13 mouse cellular contexts compared by ENCODE assay signal in genomic region chr2:163640493-163640892, GRCm38 (mm10). TPM values are rescaled to one million over a fixed set of nuclear protein-coding genes. Genes with fewer than 3 reads are reported as not detected.
DNase-seq lines count a peak whose midpoint lies in the region; ATAC-seq and TF ChIP-seq lines count a peak whose summit lies in the region.
"Had no signal": no experiment of that assay in that cellular context is flagged by ENCODE, and none has a peak within 500 bp of the region (broad histone marks: within the 10 kb centered on the region; RNA-seq: fewer than 3 reads in every experiment).

No protein-coding gene starts in this region.

- H3K9me3 ChIP-seq in liver, embryonic 14.5 days (ENCODE audit: control insufficient read depth, low read length): no peaks in the 10 kb centered on the region
- H3K9me3 ChIP-seq: embryonic facial prominence, embryonic 12.5 days had no signal

- peak overlapping the region; percentile 100 for H3K4me2 ChIP-seq in liver, embryonic 14.5 days (ENCODE audit: low read depth)
- H3K4me2 ChIP-seq: embryonic facial prominence, embryonic 12.5 days had no signal

- no peak for TF ChIP-seq POLR2A in kidney, adult 2 months (IDR thresholded peaks at IDR 0.05; ENCODE audit: low read depth, low read length)

- no peak for ATAC-seq in liver, embryonic 14.5 days (ENCODE audit: insufficient read depth)
- ATAC-seq: forebrain, embryonic 16.5 days; Patski had no signal

- H3K4me1 ChIP-seq in kidney, adult 2 months (ENCODE audit: control insufficient read depth, insufficient read depth, low read length): peaks cover 26% of the 10 kb centered on the region
- H3K4me1 ChIP-seq in liver, embryonic 14.5 days (replicated peaks; ENCODE audit: control insufficient read depth in 2 of 2, insufficient read depth in 2 of 2, low read length in 1 of 2): peaks cover 46 to 49% of the 10 kb centered on the region in 2 experiments

- H3K27ac ChIP-seq in kidney, adult 2 months (ENCODE audit: insufficient read depth, low read depth, low read length): peak overlapping the region; percentile 65; the same call in 1 of the 2 replicates
- peak overlapping the region; percentile 16 for H3K27ac ChIP-seq in liver, embryonic 14.5 days
- H3K27ac ChIP-seq: embryonic facial prominence, embryonic 12.5 days had no signal

- H3K9ac ChIP-seq in liver, embryonic 14.5 days (replicated peaks): no peak overlapping the region
- H3K9ac ChIP-seq: embryonic facial prominence, embryonic 12.5 days had no signal

- no peak overlapping the region for H3K4me3 ChIP-seq in kidney, adult 2 months (ENCODE audit: insufficient read depth, low read depth, low read length)
- peak overlapping the region in 1 of 2 experiments; percentile 81; a peak in 2 of 4 replicates for H3K4me3 ChIP-seq in liver, embryonic 14.5 days (ENCODE audit: insufficient read depth in 1 of 2, low read depth in 2 of 2, low read length in 2 of 2)
- H3K4me3 ChIP-seq: embryonic facial prominence, embryonic 12.5 days had no signal

- no peak for TF ChIP-seq CTCF in kidney, adult 2 months (conservative IDR thresholded peaks at IDR 0.05; ENCODE audit: insufficient read depth, insufficient read length, low read depth, low read length)
- TF ChIP-seq CTCF in liver, embryonic 14.5 days (IDR thresholded peaks at IDR 0.05; ENCODE audit: low read depth): no peak

- no peak for TF ChIP-seq EP300 in liver, embryonic 14.5 days (IDR thresholded peaks at IDR 0.05; ENCODE audit: low read depth)

- peaks cover 3% of the 10 kb centered on the region; the same call in 1 of the 2 replicates for H3K36me3 ChIP-seq in kidney, adult 2 months (ENCODE audit: control insufficient read depth, insufficient read depth, low read length)
- H3K36me3 ChIP-seq in liver, embryonic 14.5 days (replicated peaks; ENCODE audit: control insufficient read depth, insufficient read depth, low read depth): peaks cover 76% of the 10 kb centered on the region

- no peaks in the 10 kb centered on the region for H3K27me3 ChIP-seq in kidney, adult 2 months (replicated peaks; ENCODE audit: control insufficient read depth, insufficient read depth, low read length)
- H3K27me3 ChIP-seq in liver, embryonic 14.5 days (ENCODE audit: control insufficient read depth, insufficient read depth, low read length): no peaks in the 10 kb centered on the region
- H3K27me3 ChIP-seq: embryonic facial prominence, embryonic 12.5 days; Patski had no signal

- WGBS in kidney, adult 2 months: 49% methylated on average over 3 of the region's 3 CpGs
- 58% methylated on average over 3 of the region's 3 CpGs for WGBS in liver, embryonic 14.5 days (ENCODE audit: insufficient replicate concordance)

- no peak for DNase-seq in kidney, adult 2 months
- no peak for DNase-seq in kidney, postnatal 14 days
- peak; percentile 60 for DNase-seq in 416B (ENCODE audit: low read depth)
- peak; percentile 29 to 30 for DNase-seq in B cell, adult 2 months
- no peak for DNase-seq in liver, embryonic 14.5 days (ENCODE audit: low read depth in 3 of 3, low spot score in 3 of 3)
- no peak for DNase-seq in cerebellum, postnatal 14 days
- DNase-seq in cerebellum, adult 9-10 months: no peak
- DNase-seq: adrenal gland, postnatal 10 days; cerebellum, adult 18-20 months; kidney, postnatal 10 days had no signal

RNA-seq across cellular contexts. Expression of gene Serinc3, which starts 4.4 kb away (rescaled TPM):
- 340 and 357 TPM in 2 replicates for polyA plus RNA-seq in kidney, adult 2 months (2012; rRNA removed)
- 225 and 257 TPM in 2 replicates for polyA plus RNA-seq in liver, embryonic 14.5 days (2012; rRNA removed)
- polyA plus RNA-seq in liver, embryonic 14.5 days (2014; fragmentation: Nextera tagmentation; extraction: Ambion mirVana): 165 TPM in 2 replicates

RNA-seq across cellular contexts. Expression of gene Pkig, which starts 17.7 kb away (rescaled TPM):
- 100 and 107 TPM in 2 replicates for polyA plus RNA-seq in kidney, adult 2 months (2012; rRNA removed)
- 50.9 and 52.3 TPM in 2 replicates for polyA plus RNA-seq in liver, embryonic 14.5 days (2012; rRNA removed)
- 99.0 and 107 TPM in 2 replicates for polyA plus RNA-seq in liver, embryonic 14.5 days (2014; fragmentation: Nextera tagmentation; extraction: Ambion mirVana)

RNA-seq across cellular contexts. Expression of gene Ttpal, which starts 38.4 kb away (rescaled TPM):
- polyA plus RNA-seq in kidney, adult 2 months (2012; rRNA removed): 11.3 and 12.0 TPM in 2 replicates
- 3.4 and 5.3 TPM in 2 replicates for polyA plus RNA-seq in liver, embryonic 14.5 days (2012; rRNA removed)
- polyA plus RNA-seq in liver, embryonic 14.5 days (2014; fragmentation: Nextera tagmentation; extraction: Ambion mirVana): 10.0 and 11.5 TPM in 2 replicates

Comparison
In these comparisons a context has a peak if more than half of its experiments do, and no peak if none do; other contexts are left out.
1. DNase-seq: peak in 416B (single experiment) and B cell, adult 2 months (2 of 2); none in kidney, adult 2 months (single experiment), kidney, postnatal 14 days (single experiment), liver, embryonic 14.5 days (0 of 3), cerebellum, postnatal 14 days (0 of 2) and cerebellum, adult 9-10 months (single experiment).